Mouse (Mus musculus) monocyte, adult 59 days (primary cell): ENCODE measurements around the gene Dhx30. TPM values are rescaled to one million over a fixed set of nuclear protein-coding genes. Genes with fewer than 3 reads are reported as not detected.

ENCODE experiments used
- total RNA-seq, 2 experiments: library from RNA; stranded (reverse); gene quantifications; one replicate each; pipeline ENCODE4 v1.2.4; 2023

The Dhx30 gene
- 10 to 100 TPM; 70.2 to 77.5 TPM for total RNA-seq

DNA sequence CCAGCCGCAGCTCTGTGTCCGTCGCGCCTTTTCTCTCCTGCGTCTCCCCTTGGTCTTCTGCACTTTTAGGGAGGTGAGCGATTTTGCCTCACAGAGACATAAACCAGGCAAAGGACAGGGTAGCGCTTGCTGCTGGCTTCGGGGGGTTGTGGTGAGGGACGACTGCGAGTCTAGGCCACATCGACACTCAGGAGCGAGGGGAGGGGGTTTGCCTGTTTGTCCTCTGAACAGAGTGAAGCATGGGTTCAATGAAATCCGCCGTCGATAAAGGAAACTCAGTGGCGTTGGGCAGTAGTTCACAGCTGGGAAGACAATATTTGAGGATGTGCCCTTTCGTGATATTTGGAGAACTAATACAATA, at the start of gene Dhx30:
Dhx30 (minus strand) TSS at position 52 of the 361 bp plus-strand sequence.

GRCm38 (mm10) chr9:110116977-110117778, 452 bp downstream of the Dhx30 start, which contains the start of gene Smarcc1:
Gene Smarcc1, plus strand, starts transcription at chr9:110117708.

Other genes with a start within 250 kb of the Dhx30 start
- gene Cdc25a, start 242.3 kb downstream of the Dhx30 start, total RNA-seq, result 1 to 10 TPM; 7.1 to 8.1 TPM
- gene Map4, start 186.4 kb downstream of the Dhx30 start, total RNA-seq, result 10 to 100 TPM; 77.0 to 81.4 TPM
- gene Smarcc1, start 122 bp downstream of the Dhx30 start, total RNA-seq, result 10 to 100 TPM; 38.3 to 50.0 TPM
- under 1 TPM; 0.68 to 0.85 TPM for gene Cspg5, start 126.0 kb upstream of the Dhx30 start, total RNA-seq
- gene Elp6, start 187.3 kb upstream of the Dhx30 start, total RNA-seq, result 1 to 10 TPM; 2.6 to 3.8 TPM
- 10 to 100 TPM; 39.9 to 42.5 TPM for gene Scap, start 215.5 kb upstream of the Dhx30 start, total RNA-seq